Mouse (Mus musculus) skeletal muscle tissue, adult 2 months (tissue): ENCODE data around the gene Papss1.
A peak's percentile ranks its signal among the peaks of the same experiment; 100 is the strongest.
"Not testable (repeated sequence)": the region's sequence is repeated elsewhere in the genome, so short reads cannot be mapped to it uniquely, and the experiment has no call there.

Source experiments
- DNase-seq: peaks from one replicate; pipeline ENCODE4 v3.0.0-alpha.2; 2012; ENCODE audit warnings: low read depth, low spot score

The Papss1 gene

DNA sequence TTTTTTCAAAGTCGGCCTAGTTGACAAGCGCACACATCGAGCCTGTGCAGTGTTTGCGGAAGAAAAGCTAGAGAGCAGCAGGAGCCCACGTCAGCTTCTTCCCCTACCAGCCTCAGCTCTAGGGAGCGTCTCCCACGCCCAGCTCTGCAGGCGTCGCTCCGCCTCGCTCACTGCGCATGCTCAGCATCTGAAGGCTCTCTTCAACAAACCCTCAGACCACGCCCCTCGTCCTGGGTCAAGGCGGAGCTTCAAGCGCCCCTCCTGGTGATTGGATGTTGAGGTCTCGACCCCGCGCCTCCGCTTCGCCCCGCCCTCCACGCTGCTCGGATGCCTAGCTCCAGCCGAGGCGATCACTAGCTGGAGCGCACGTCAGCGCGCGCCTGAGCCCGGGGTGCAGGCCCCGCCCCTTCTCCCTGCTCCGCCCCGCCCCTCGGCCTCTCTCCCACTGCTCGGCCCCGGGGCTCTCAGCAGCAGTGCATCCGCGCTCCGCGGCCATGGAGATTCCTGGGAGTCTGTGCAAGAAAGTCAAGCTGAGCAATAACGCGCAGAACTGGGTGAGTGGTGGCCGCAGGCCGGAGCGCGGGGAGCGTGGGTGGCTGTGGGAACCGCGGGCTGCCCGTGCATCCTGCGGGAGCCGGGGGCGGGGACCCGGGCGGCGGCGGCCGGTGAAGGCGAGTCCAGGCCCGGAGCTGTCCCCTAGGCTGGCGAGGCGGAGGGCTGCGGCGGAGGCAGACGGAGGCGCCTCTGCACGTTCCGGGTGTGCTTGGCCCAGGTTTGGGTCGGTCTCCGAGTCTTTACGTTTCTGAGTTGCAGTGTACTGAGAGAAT is at the start of gene Papss1:
Papss1 (plus strand) TSS at position 339 of the 827 bp plus-strand sequence.
- DNase-seq, result peak; percentile 100

DNA sequence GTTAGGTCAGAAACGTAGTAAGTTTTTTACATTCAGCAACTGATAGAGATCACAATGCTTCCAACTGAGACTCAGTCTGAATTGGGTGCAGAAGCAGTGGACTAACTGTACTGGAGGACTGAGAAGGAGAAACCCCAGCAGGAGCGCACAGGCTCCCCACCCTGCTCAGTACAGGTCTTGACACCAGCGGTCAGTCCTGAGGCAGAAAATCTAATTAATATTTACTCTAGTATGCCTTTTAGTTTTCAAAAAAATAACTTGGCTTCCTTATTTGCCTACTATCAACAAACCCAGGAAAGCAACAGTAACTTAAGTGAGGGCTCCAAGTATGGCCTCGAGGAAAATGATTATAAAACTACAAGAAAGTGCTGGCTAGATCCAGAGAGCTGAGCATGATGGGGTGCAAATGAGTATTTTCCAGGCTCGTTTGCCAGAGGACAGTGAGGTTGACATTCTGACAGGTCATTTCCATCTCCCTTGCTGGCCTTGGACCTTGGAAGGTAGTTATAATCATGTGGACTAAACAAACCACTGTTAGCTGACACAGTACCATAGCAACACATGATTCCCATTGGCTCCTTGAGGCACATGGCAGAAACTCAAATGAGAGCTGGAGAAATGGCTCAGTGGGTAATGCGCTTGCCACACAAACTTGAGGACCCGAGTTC is 48.1 kb upstream of the Papss1 start:
- DNase-seq, result no peak

DNA sequence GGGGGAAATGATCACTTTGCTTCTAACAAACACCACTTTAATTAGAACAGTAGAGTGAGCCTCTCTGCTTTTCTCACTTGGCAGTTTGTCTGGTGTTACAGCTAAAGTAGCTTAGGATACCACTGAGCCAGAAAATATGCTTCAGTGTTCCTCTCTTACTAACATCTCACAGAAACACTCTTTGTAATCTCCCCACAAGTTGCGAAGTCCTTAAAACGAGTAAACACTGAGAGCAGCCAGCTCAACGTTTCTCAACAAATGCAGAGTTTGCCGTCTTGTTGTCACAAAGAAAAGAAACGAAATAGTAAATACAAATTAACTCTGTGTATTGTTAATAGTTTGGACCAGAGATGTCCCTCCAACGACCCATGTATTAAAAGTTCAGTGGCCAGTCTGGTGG is 46.8 kb upstream of the Papss1 start:
- no peak for DNase-seq

DNA sequence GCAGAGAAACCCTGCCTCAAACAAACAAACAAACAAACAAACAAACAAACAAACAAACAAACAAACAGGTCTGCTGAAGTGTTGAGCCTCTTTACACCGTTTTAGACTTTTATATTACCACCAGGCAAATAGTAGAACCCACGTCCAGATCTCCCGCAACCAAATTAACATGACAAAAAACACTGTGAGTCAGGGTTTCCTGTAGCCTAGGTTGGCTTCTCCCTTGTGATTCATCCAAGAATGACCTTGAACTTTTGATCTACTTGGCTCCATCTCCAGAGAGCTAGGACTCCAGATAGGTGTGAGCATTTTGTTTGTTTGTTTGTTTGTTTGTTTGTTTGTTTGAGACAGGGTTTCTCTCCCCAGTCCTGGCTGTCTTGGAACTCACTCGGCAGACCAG is 43.4 kb upstream of the Papss1 start:
- no peak for DNase-seq

DNA sequence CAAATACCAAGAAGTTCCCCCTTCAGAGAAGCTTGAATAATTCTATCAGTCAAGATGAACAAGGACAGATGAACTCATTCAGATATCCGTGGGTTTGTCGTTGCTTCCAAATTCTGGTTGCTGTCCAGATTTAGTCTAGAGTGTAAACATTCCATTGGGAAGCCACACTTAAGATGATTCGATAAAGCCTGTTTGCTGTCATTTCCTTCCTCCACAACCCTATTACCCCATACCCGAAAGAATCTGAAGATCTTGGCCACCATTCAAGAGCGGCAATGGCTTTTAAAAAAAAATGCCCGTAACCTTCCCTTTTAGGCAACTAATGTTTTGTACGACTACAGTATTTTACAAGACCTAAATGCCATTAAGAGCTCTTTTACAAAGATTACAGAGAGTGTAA is 42.3 kb upstream of the Papss1 start:
- DNase-seq, result no peak

DNA sequence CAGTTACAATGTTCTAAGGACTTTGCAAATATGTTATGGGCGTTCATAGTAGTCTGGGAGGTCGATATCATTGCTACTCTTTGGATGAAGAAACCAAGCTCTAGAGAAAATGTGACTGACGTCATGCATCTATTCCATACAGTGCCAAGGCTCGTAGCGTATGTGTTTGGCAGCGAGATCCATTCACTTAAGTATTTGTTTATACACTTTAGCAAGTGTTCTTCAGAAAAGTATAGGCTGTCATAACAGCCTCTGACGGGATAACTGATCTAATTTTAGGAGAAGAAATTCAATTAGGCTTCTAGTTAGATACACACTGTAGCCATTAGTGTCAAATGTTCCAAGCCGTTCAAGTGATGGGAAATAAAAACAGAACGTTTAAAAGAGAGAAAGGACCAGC is 40.8 kb upstream of the Papss1 start:
- DNase-seq, result no peak

DNA sequence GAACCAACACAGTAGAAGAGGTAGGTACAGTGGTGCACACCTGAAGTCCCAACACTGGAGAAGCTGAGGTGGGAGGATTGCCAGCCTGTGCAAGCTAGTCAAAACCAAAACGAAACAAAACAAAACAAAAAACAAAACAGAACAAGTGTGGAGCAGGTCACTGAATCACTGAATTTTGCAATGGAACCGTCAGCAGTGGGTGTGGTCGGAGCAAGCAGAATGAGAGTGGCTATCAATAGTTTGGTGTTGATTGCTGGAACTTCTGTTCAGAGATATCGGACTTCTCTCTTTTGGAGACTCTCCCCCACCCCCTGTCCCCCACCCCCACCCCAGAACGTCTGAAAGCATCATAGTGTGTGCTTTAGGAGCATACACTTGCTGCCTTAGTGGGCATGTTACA is 40.4 kb upstream of the Papss1 start:
- DNase-seq, result no peak

DNA sequence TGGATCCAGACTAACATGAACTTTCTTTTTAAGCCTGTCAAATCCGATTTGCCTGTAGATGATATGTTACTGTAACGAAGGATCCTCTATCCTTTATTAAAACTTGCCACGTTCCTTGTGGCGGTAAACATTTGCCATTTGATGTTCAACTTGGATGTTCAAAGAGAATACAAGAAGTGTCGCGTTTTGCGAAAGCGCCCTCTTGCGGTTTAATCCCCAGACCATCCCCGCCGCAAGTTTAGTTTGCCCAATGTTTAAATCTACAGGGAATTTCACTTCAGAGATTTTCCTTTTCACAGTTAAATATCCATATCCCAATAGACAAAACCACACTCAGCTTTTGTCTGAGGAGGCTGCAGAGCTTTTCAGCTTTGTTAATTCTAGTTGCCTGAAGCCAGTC is 39.8 kb upstream of the Papss1 start:
- no peak for DNase-seq

DNA sequence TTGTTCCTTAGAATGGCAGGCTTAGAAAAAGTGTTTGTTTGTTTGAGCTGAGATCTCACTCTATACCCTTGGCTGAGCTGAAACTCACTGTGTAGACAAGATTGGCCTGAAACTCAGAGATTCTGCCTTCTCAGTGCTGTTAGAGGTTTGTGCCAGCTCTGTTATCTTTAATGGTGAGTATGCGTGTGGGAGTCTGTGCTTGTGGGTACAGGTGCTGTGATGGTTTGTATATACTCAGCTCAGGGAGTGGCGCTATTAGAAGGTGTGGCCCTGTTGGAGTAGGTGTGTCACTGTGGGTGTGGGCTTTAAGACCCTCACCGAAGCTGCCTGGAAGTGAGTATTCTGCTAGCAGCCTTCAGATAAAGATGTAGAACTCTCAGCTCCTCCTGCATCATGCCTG is 39.3 kb upstream of the Papss1 start:
- DNase-seq, result no peak

DNA sequence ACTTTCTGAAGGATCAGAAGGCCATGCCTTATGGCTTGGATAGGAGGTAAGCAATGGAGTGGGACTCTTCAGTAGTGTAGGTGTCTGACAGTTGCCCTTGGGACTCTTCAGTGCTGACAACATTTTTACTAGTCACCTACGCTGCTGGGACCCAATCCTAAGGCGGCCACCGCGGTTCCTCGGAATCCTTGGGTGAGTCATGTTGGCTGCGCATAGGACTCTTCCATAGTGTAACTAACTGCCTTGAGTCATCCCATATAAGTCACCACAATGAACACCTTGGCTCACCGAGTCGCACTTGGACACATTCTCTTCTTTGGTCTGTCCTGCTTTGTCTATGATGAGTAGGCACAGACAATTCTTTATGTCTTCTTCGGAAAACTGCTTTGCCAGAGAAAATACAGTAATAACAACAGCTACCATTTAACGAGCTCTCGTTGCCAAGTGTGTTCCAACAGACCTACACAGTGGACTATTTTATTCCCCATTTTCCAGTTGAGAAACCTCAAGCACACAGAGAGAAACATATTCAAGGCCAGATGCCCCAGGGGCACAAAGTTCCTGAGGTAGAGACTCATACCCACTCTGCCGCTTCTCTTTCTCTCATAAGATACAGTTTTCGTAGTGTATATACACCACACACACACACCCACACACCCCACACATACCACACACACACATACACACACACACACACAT is 23.2 kb upstream of the Papss1 start:
- DNase-seq, result no peak

DNA sequence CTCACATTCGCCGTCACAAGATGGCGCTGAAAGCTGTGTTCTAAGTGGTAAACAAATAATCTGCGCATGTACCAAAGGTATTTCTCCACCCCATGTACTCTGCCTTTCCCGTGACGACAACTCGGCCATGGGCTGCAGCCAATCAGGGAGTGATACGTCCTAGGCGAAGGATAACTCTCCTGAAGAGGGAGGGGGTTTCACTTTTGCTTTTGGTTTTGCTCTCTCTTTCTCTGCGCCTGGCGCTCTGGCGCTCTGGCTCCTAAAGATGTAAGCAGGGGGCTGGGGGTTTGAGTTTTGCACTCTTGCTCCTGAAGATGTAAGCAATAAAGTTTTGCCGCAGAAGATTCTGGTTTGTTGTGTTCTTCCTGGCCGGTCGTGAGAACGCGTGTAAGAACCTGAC is 17.0 kb upstream of the Papss1 start:
- DNase-seq, result not testable (repeated sequence)

DNA sequence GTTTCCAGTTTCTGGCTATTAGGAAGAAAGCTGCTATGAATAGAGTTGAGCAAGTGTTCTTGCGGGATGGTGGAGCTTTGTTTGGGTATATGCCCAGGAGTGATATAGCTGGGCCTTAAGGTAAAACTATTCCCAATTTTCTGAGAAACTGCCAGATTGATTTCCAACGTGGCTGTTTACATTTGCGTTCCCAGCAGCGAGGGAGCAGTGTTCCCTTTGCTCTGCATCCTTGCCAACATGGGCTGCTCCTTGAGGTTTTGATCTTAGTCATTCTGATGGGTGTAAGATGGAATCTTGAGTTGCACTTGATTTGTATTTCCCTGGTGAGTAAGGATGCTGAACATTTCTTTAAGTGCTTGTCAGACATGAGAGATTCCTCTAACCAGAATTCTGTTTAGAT is 14.5 kb upstream of the Papss1 start:
- no peak for DNase-seq

DNA sequence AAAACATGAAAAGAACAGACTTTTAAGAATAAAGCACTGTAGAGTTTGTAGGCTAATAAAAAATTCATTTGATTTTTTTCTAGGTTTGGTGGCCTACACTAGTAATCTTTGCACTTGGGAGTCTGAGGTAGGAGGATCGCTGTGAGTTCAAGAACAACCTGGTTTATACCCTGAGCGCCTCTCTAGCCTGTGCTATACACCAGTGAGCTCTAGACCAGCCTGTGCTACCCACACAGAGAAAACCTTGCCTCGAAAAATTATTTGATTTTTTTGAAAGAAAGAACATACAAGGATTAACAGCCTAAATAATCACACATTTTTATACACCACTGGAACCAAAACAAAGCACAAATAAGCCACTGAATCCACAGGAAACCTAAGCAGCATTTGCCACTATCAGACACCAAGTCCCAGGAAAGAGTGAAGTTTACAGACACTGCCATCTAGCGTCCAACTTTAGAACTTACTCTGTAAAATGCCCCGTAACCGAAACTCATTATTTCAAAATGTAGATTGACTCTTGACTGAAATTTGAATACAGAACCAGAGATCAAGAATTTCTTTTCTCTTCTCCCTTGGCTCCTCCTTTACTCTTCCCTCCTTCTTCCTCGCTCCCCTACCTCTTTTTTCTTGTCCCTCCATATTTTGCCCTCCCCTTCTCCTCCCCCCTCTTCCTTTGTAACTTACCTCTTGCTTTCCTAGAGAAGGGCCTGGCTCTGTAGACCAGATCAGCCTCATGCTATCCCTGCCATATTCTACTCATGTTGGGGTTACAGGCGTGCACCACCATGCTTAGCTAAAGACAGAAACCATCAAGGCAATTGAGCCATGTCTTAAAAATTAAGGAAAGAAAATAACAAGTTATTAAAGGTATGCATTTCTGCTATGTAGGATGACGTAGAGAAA is 12.0 kb upstream of the Papss1 start:
- DNase-seq, result peak; percentile 18

DNA sequence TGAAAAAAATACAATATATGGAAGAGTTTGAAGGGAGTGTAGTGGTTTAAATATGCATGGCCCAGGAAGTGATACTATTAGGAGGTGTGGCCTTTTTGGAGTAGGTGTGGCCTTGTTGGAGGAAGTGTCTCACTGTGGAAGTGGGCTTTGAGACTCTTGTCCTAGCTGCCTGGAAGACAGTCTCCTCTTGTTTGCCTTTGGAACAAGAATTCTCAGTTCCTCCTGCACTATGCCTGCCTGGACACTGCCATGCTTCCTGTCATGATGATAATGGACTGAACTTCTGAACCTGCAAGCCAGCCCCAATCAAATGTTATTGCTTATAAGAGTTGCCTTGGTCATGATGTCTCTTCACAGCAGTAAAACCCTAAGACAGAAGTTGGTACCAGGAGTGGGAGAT is 8.8 kb upstream of the Papss1 start:
- no peak for DNase-seq

DNA sequence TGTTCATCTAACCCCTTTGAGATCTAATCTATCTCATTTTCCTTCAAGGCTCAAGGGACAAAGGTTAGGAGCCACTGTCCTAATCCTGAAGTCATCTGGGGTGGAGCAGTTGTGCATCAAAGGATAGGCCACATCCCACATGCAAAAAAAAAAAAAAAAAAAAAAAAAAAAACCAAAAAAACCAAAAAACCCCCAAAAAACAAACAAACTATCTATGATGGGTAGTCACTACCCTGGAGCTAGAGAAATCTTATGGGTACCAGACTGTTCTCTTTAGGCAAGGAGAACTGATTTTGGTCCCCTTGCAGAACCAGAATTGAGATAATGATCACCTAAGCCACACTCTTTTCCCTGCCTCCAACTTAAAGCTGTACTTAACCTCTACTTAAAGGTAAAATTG is 3.0 kb upstream of the Papss1 start:
- no peak for DNase-seq

DNA sequence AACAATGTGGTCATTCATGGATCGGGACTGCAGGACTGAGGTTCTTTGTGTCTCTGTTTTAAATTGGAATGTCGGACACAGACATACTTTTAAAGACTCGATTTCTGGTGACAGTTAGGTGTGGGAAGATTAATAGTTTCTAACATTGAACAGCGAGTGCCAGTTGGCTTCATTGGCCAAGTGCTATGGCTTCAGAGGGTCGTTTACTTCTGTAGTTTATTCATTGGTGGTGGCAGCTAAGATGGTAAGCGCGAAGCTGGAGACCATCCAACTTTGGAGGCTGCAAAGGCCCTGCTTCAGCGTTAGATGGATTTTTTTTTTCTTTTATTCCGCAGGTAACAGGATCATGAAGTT is 666 bp downstream of the Papss1 start:
- DNase-seq, result no peak

DNA sequence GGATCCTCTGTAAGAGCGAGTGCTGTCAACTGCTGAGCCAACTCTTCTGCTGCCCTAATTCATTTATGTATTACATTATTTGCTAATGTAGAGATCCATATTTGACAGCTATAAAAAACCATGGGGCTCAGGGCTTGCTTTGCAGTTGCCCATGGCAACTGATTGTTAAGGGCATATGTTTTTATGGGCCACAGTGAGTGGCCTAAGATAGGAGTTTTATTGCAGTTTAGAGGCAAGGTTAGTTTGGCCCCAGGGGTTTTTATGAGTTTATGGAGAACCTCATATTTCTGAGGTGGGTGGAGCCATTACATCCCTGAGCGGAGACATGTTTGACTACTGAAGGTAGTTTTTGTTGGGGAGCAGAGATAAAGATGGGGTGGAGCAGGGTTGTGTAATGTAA is 1.7 kb downstream of the Papss1 start:
- no peak for DNase-seq

DNA sequence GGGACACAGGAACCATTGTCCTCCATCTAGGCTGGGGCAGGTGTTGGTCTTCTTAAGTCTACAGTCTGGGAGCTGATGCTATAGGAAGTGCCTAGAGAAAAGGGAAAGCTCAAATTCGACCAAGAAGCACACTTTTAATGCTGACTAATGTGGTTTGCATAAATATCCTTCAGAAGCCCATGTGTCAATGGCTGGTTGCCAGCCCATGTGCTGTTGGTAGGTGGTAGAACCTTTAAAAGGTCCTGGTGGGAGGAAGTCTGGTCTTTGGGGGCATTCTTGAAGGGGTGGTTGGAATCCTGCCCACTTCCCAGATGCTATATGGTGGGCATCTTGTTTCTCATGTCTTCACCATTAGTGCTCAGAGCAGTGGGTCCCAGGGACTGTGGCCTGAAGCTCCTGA is 5.9 kb downstream of the Papss1 start:
- no peak for DNase-seq

DNA sequence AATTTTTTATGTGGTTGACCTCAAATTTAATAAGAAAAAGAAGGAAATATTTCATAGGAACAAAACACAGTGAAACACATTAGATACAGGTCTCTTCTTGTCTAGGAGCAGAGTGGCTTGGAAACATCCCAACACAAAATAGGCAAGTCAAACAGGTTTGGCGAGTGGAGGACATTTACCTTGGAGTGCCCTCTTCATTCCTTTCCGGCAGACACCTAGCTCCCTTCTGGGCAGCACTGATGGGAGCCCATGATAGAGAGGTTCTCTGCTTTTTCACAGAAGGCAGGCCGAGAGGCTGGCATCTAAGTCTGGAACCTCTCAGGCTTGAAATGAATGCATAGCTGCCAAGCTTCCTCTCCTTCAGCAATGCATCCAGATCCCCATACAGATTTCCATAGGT is 9.0 kb downstream of the Papss1 start:
- no peak for DNase-seq

DNA sequence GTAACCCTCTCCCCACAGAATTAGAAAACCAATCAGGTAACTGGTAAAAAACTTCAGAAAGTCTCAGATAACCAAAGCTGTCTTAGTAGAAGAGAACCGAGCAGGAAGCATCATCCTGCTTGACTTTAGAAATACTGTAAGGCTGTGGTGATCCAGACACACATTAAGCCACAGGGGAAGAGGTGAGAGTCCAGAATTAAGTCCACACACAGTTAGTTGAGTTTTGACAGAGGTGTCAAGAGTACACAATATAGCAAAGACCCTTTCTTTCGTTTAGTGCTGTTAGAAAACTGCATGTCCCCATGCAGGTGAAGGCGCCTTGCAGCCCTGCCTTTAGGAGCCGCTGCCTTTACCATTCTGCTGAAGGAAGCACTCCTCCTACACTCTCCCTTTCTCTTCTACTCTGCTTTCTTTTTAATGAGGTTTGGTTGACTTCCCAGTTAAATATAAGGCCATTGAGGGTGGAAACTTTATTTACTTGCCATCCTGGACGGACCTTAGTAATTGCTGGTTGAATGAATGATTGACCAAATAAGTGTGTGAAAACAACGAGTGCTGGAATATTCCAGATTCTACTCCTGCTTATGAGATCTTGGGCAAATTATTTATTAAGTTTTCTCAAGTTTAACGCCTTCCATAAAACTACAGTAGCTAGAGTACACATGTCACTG is 14.0 kb downstream of the Papss1 start:
- no peak for DNase-seq

DNA sequence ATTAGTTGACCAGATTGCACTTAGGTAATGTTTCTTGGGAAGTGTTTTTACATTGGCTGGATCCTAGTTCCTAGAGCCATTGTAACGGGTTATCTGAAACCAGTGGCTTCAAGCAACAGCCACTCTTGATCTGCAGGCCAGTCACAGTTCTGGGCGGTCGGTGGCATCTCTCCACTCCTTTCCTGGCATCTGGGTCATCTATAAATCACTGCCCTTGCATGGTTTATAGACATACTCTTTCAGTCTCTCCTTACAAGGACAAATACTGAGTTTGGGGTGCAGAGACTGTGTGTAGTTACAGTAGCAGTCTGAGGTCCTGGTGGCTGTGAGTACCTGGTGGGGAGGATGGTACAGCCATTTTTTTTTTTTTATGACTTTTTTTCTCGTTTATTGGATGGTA is 15.5 kb downstream of the Papss1 start:
- no peak for DNase-seq
